Mouse (Mus musculus) forebrain, embryonic 10.5 days (tissue): ENCODE measurements around the gene Klf13. TPM values are rescaled to one million over a fixed set of nuclear protein-coding genes. Genes with fewer than 3 reads are reported as not detected.

Experiments used
- DNase-seq: peaks from one replicate; pipeline ENCODE4 v3.0.0-alpha.2; 2017; ENCODE audit warnings: low spot score; ENCODE audit errors: extremely low spot score
- H3K27ac ChIP-seq: fragments of 300-500 bp; sonication (generic); 2 replicates; pipeline ENCODE4 v1.5.1; 2016; ENCODE audit warnings: mild to moderate bottlenecking
- H3K27me3 ChIP-seq: fragments of 300-500 bp; sonication (generic); 2 replicates; pipeline ENCODE4 v1.6.1; 2016; ENCODE audit warnings: mild to moderate bottlenecking; ENCODE audit not compliant: poor library complexity, severe bottlenecking
- H3K36me3 ChIP-seq: fragments of 300-500 bp; sonication (generic); replicated peaks from 2 replicates; pipeline ENCODE4 v1.6.1; 2016; ENCODE audit warnings: mild to moderate bottlenecking, moderate library complexity
- H3K4me1 ChIP-seq: fragments of 300-500 bp; sonication (generic); 2 replicates; pipeline ENCODE4 v1.6.1; 2016
- H3K4me3 ChIP-seq: fragments of 300-500 bp; sonication (generic); 2 replicates; pipeline ENCODE4 v1.5.1; 2016; ENCODE audit warnings: mild to moderate bottlenecking, moderate library complexity
- H3K9me3 ChIP-seq: fragments of 300-500 bp; sonication (generic); 2 replicates; pipeline ENCODE4 v1.6.1; 2016; ENCODE audit warnings: mild to moderate bottlenecking, moderate library complexity
- WGBS: fragments of 180-500 bp; shearing (Covaris S2); methylation state at CpG from one replicate; pipeline ENCODE4 v1.1.7; 2016; 5-methylcytosine and 5-hydroxymethylcytosine counted together
- polyA plus RNA-seq: library from polyadenylated mRNA; unstranded; fragments of >200 nt; fragmentation: Nextera tagmentation; extraction: Ambion mirVana; gene quantifications from 2 replicates; pipeline ENCODE4 v1.2.1, GENCODE M21; 2016

The Klf13 gene
- polyA plus RNA-seq, 1 experiment from 2014 or later = 23.8 TPM

GRCm38 (mm10) chr7:63930132-63930531, 8.6 kb downstream of the Klf13 start:
- H3K4me1 ChIP-seq = peaks cover 27% of the 10 kb centered on the region
- H3K9me3 ChIP-seq = no peaks in the 10 kb centered on the region
- no peak overlapping the region for H3K27ac ChIP-seq
- H3K36me3 ChIP-seq = no peaks in the 10 kb centered on the region
- 96% methylated on average over 3 of the region's 3 CpGs for WGBS
- DNase-seq = no peak
- H3K27me3 ChIP-seq = no peaks in the 10 kb centered on the region
- H3K4me3 ChIP-seq = no peak overlapping the region

DNA sequence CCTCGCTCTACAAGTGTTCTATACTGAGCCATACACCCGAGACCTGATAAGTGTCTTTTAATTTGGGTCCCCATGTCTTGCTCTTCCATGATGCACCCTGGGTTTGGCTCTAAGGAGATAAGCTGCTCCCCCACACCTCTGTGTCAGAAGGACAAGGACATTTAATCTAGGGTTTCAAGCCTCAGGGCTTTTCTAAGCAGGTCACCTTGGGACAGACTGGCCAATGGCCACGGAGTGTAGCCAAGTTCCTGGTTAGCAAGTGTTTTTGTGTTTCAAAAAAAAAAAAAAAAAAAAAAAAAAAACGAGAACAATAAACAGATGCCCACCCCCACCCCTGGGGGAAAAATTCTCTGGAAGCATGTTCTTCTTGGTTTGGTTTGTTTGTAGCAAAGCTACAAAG, 9.6 kb downstream of the Klf13 start:
- Histone ChIP-seq H3K9me3 (no peaks in the 10 kb centered on the region), H3K27me3 (no peaks in the 10 kb centered on the region), H3K4me3 (no peak overlapping the region), H3K36me3 (peaks cover 4% of the 10 kb centered on the region; the same call in 1 of the 2 replicates), H3K27ac (no peak overlapping the region), H3K4me1 (peaks cover 26% of the 10 kb centered on the region)
- DNase-seq = no peak
- 93% methylated on average over 4 of the region's 4 CpGs for WGBS

- 96% methylated on average over 6 of the region's 6 CpGs for WGBS
- Histone ChIP-seq H3K4me1 (peaks cover 34% of the 10 kb centered on the region), H3K36me3 (peaks cover 4% of the 10 kb centered on the region; the same call in 1 of the 2 replicates), H3K4me3 (no peak overlapping the region), H3K27me3 (no peaks in the 10 kb centered on the region), H3K9me3 (no peaks in the 10 kb centered on the region), H3K27ac (no peak overlapping the region)
- DNase-seq = no peak
Observed at GRCm38 (mm10) chr7:63927121-63927520, 11.6 kb downstream of the Klf13 start.

- H3K27me3 ChIP-seq = no peaks in the 10 kb centered on the region
- H3K27ac ChIP-seq = no peak overlapping the region
- peaks cover 6% of the 10 kb centered on the region; the same call in 1 of the 2 replicates for H3K36me3 ChIP-seq
- no peak for DNase-seq
- WGBS = 86% methylated on average over 3 of the region's 3 CpGs
- peaks cover 39% of the 10 kb centered on the region for H3K4me1 ChIP-seq
- H3K9me3 ChIP-seq = no peaks in the 10 kb centered on the region
- H3K4me3 ChIP-seq = no peak overlapping the region
Observed at GRCm38 (mm10) chr7:63926492-63926891, 12.2 kb downstream of the Klf13 start.

DNA sequence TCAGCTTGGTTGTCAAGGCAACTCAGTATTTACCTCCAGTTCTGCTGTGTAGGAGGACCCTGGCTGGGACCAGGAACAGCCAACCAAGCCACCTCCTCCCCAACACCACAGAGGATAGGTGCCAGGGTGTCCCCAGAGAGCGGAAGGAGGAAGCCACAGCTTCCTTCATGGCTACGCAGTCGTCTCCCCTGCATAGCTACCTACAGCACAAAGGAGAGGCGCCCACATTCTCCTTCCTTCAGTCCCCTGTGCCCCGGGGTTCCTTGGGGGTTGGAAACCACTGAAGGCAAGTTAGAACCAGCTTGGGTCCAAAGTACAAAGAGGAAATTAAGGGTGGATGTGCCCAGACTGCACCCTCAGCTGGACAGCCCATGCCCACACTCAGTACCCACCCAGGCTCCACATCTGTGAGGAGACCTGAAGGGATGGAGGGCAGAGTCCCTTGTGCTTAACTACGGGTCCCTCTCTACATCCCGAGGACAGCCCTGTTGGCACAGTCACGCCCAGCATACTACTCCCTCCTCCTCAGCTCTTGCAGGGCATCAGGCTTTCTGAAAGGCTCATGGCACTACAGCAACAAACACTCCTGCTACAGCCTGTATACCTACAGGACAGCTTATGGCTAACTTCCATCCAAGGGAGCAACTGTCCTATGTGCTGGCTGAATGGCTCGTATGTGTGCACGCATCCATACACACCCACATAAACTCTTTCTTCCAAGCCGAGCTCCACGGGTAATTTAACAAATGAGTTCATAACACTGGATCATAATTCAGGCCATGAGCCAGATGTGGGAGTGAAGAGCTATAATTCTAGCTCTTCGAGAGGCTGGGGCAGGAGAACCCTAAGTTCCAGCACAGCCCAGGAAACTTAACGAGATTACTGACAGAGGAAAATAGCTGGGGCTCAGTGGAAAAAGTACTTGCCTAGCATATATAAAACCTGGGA, 13.0 kb downstream of the Klf13 start:
- 85% methylated on average over 14 of the region's 14 CpGs for WGBS

DNA sequence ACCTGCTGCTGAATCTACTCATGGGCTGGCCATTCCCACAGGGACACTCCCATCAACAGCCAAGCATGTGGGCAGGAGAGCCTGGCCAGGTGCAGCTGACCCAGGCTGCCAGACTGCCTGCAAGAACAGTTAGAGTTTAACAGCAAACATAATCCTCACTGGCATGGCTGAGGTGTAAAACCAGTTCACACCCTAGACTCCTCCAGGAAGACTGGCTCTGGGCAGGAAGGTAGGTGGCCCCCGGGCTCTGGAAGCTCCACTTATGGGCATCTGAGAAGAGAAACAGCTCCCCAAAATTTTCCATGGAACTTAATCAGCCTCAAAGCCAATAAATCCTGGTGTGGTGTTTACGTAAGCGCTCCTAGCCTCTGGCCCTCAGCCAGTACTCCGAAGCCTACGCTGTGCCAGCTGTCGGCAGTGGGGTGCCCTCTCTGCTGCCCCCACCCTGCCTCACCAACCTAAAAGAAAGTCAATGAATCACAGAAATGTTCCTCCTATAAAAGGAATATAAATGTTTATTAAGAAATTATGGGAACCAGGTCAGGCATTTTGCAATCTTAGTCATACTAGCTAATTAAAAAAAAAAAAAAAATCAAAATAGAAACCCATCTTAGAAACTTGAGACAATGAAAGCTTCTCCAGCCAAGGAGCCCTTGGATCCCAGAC, 13.8 kb downstream of the Klf13 start:
- Histone ChIP-seq H3K27me3 (no peaks in the 10 kb centered on the region), H3K27ac (no peak overlapping the region), H3K4me3 (no peak overlapping the region), H3K36me3 (peaks cover 12% of the 10 kb centered on the region; the same call in 1 of the 2 replicates), H3K4me1 (peaks cover 39% of the 10 kb centered on the region), H3K9me3 (no peaks in the 10 kb centered on the region)
- DNase-seq = no peak
- WGBS = 94% methylated on average over 6 of the region's 6 CpGs

More for the DNA sequence above, 13.0 kb downstream of the Klf13 start:
- Histone ChIP-seq H3K4me3 (no peak overlapping the region), H3K27me3 (no peaks in the 10 kb centered on the region), H3K9me3 (no peaks in the 10 kb centered on the region), H3K27ac (0 out of 2 replicates have a peak overlapping the region, but pooled peaks have one; percentile 30), H3K4me1 (peaks cover 39% of the 10 kb centered on the region), H3K36me3 (peaks cover 12% of the 10 kb centered on the region; the same call in 1 of the 2 replicates)
- DNase-seq = no peak

GRCm38 (mm10) chr7:63924151-63924550, 14.6 kb downstream of the Klf13 start:
- WGBS = 83% methylated on average over 1 of the region's 1 CpGs
- H3K27me3 ChIP-seq = no peaks in the 10 kb centered on the region
- H3K4me3 ChIP-seq = no peak overlapping the region
- no peak overlapping the region for H3K27ac ChIP-seq
- peaks cover 42% of the 10 kb centered on the region for H3K4me1 ChIP-seq
- peaks cover 12% of the 10 kb centered on the region; the same call in 1 of the 2 replicates for H3K36me3 ChIP-seq
- no peaks in the 10 kb centered on the region for H3K9me3 ChIP-seq
- no peak for DNase-seq

DNA sequence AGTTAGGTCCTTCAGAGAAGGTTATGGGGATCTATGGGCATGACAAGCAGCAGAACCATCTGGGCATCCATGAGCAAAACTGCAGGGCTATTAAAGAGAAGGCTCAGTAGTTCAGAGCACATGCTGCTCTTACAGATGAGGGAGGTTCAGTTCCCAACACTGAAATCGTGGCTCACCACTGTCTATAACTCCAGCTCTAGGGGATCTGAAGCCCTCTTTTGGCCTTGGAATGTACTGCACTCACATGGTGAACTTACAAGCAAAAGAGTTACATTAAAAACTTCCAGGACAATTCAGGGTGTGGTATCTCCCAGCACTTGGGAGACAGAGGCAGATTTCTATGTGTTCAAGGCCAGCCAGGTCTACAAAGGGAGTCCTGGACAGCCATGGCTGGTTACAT, 15.7 kb downstream of the Klf13 start:
- 91% methylated on average over 1 of the region's 1 CpGs for WGBS

DNA sequence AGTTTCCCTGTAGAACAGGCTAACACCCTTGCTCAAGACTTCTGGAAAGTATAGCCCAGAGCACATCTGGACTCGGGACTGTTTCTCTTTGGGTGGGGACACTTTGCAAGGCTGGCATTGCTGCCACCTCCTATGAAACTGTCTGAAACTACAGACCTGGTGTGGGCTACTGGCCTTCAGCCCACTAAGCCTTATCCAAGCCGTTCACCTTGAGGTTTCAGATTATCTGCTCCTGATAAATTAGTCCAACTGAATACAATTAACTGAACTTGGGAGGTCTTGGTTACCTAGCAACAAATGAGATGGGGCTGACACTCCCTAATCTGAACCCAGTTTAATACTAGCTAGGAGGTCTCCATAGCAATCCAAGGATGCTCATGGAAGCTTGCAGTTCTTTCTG, 16.1 kb downstream of the Klf13 start:
- H3K4me3 ChIP-seq = no peak overlapping the region
- peaks cover 50% of the 10 kb centered on the region for H3K4me1 ChIP-seq
- peaks cover 16% of the 10 kb centered on the region for H3K36me3 ChIP-seq
- WGBS = 69% methylated on average over 2 of the region's 2 CpGs
- no peaks in the 10 kb centered on the region for H3K9me3 ChIP-seq
- H3K27ac ChIP-seq = no peak overlapping the region
- no peak for DNase-seq
- no peaks in the 10 kb centered on the region for H3K27me3 ChIP-seq

More for the DNA sequence above, 15.7 kb downstream of the Klf13 start:
- Histone ChIP-seq H3K4me1 (peaks cover 46% of the 10 kb centered on the region), H3K27me3 (no peaks in the 10 kb centered on the region), H3K36me3 (peaks cover 13% of the 10 kb centered on the region; the same call in 1 of the 2 replicates), H3K4me3 (no peak overlapping the region), H3K9me3 (no peaks in the 10 kb centered on the region), H3K27ac (no peak overlapping the region)
- no peak for DNase-seq

- H3K9me3 ChIP-seq = no peaks in the 10 kb centered on the region
- no peak for DNase-seq
- H3K27me3 ChIP-seq = no peaks in the 10 kb centered on the region
- H3K27ac ChIP-seq = no peak overlapping the region
- peaks cover 19% of the 10 kb centered on the region for H3K36me3 ChIP-seq
- H3K4me3 ChIP-seq = no peak overlapping the region
- H3K4me1 ChIP-seq = peaks cover 52% of the 10 kb centered on the region
- 80% methylated on average over 8 of the region's 8 CpGs for WGBS
Observed at GRCm38 (mm10) chr7:63921909-63922562, 16.7 kb downstream of the Klf13 start.

DNA sequence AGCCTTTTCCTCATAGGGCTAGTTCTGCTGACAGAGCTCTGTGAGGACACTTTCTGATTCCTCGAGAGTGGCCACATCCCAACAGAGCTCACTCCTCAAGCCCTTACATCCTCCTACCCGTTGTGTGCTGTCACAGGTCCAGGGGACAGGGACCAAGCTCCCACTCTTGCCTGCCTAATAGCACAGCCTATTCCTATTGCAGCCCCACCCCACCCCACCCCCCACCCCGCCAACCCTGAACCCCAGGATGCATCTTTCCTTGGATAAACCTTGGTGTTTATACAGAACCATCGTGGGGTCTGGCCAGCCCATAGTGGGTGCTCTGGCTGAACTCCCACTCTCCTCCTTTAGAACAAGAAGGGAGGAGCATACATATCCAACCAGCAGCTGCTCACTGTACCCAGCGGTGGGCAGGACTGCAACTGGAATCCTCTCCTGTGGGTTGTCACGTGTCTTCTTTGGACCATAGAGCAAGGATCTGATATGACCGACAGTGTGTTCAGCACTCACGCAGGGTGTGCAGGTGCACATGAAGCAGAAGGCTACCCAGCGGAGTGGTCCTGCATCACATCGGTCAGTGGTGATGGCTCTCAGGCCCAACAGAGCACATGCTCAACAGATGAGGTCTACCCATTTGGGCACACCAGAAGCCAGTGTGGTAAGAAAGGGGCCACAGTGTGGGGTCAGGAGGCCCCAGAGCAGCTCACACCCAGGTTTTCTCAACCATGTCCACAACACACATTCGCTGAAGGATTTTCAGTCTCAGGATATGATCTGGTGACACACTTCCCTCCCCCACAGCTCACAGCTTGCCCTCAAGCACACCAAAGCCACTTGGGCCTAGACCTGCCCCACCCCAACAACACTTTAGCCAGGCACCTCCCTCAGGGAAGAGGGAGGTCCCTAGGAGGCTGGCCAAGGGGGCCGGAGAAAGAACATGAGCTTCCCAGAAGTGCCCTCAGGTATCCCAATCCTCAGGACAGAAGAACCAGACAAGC, 19.6 kb downstream of the Klf13 start:
- Histone ChIP-seq H3K27me3 (no peaks in the 10 kb centered on the region), H3K36me3 (peaks cover 15% of the 10 kb centered on the region), H3K27ac (no peak overlapping the region), H3K9me3 (no peaks in the 10 kb centered on the region), H3K4me1 (peaks cover 35% of the 10 kb centered on the region), H3K4me3 (no peak overlapping the region)
- WGBS = 90% methylated on average over 12 of the region's 12 CpGs
- no peak for DNase-seq
